Mouse (Mus musculus) heart, embryonic 13.5 days (tissue): Measurements from ENCODE around the gene Gpr146. TPM values are rescaled to one million over a fixed set of nuclear protein-coding genes. Genes with fewer than 3 reads are reported as not detected.
A peak's percentile ranks its signal among the peaks of the same experiment; 100 is the strongest.

Source experiments
- ATAC-seq: fragments of 200-750 bp; cut with Nextera tagmentation; 2 replicates; pipeline ENCODE4 v1.8.0; 2017; ENCODE audit warnings: moderate TSS enrichment; ENCODE audit not compliant: insufficient number of reproducible peaks, low FRiP score, low TSS enrichment; ENCODE audit errors: extremely low read depth
- H3K27ac ChIP-seq: fragments of 300-500 bp; sonication (generic); replicated peaks from 2 replicates; pipeline ENCODE4 v1.5.1; 2015; ENCODE audit warnings: moderate library complexity, mild to moderate bottlenecking, inconsistent platforms
- H3K27me3 ChIP-seq: fragments of 300-500 bp; sonication (generic); replicated peaks from 2 replicates; pipeline ENCODE4 v1.6.1; 2015; ENCODE audit warnings: mild to moderate bottlenecking, inconsistent platforms
- H3K36me3 ChIP-seq: fragments of 300-500 bp; sonication (generic); 2 replicates; pipeline ENCODE4 v1.6.1; 2015; ENCODE audit warnings: mild to moderate bottlenecking, inconsistent platforms
- H3K4me1 ChIP-seq: fragments of 300-500 bp; sonication (generic); 2 replicates; pipeline ENCODE4 v1.6.1; 2015; ENCODE audit warnings: inconsistent platforms
- H3K4me2 ChIP-seq: fragments of 300-500 bp; sonication (generic); 2 replicates; pipeline ENCODE4 v1.6.1; 2015; ENCODE audit warnings: inconsistent platforms, mild to moderate bottlenecking, moderate library complexity
- H3K4me3 ChIP-seq: fragments of 300-500 bp; sonication (generic); 2 replicates; pipeline ENCODE4 v1.5.1; 2015; ENCODE audit warnings: moderate library complexity, mild to moderate bottlenecking, inconsistent platforms
- H3K9ac ChIP-seq: fragments of 300-500 bp; sonication (generic); 2 replicates; pipeline ENCODE4 v1.6.1; 2015; ENCODE audit warnings: inconsistent platforms, mild to moderate bottlenecking, moderate library complexity
- H3K9me3 ChIP-seq: fragments of 300-500 bp; sonication (generic); 2 replicates; pipeline ENCODE4 v1.6.1; 2016; ENCODE audit warnings: inconsistent platforms
- WGBS: fragments of 180-500 bp; shearing (Covaris S2); methylation state at CpG from one replicate; pipeline ENCODE4 v1.1.7; 2015; ENCODE audit warnings: mixed read lengths; 5-methylcytosine and 5-hydroxymethylcytosine counted together
- polyA plus RNA-seq: library from polyadenylated mRNA; unstranded; fragments of >200 nt; fragmentation: Nextera tagmentation; extraction: Ambion mirVana; gene quantifications from 2 replicates; pipeline ENCODE4 v1.2.1, GENCODE M21; 2015

Gpr146 gene
- polyA plus RNA-seq, 1 experiment from 2014 or later: 7.0 TPM

- ATAC-seq: no peak
- no peaks in the 10 kb centered on the region for H3K9me3 ChIP-seq
- H3K9ac ChIP-seq: 0 out of 2 replicates have a peak within 1 kb of the TSS, but pooled peaks have one; percentile 50
- H3K27me3 ChIP-seq: peaks cover 15% of the 10 kb centered on the region; the same call in 1 of the 2 replicates
- H3K4me1 ChIP-seq: peaks cover 43% of the 10 kb centered on the region
- WGBS: 68% methylated on average over 6 of the region's 6 CpGs
- no peak within 1 kb of the TSS for H3K4me2 ChIP-seq
- H3K4me3 ChIP-seq: no peak within 1 kb of the TSS
- no peaks in the 10 kb centered on the region for H3K36me3 ChIP-seq
- 0 out of 2 replicates have a peak within 1 kb of the TSS, but pooled peaks have one; percentile 15 for H3K27ac ChIP-seq
Observed at GRCm38 (mm10) chr5:139404801-139405401, 27.4 kb downstream of the Gpr146 start, which contains the start of gene C130050O18Rik. C130050O18Rik (plus strand) TSS chr5:139405280.

- no peaks in the 10 kb centered on the region for H3K9me3 ChIP-seq
- H3K4me2 ChIP-seq: no peak overlapping the region
- H3K27me3 ChIP-seq: peaks cover 15% of the 10 kb centered on the region; the same call in 1 of the 2 replicates
- H3K27ac ChIP-seq: 0 out of 2 replicates have a peak overlapping the region, but pooled peaks have one; percentile 15
- H3K9ac ChIP-seq: 0 out of 2 replicates have a peak overlapping the region, but pooled peaks have one; percentile 50
- peaks cover 49% of the 10 kb centered on the region for H3K4me1 ChIP-seq
- ATAC-seq: no peak
- WGBS: 67% methylated on average over 7 of the region's 7 CpGs
- no peak overlapping the region for H3K4me3 ChIP-seq
- no peaks in the 10 kb centered on the region for H3K36me3 ChIP-seq
Observed at GRCm38 (mm10) chr5:139405478-139405877, 28.0 kb downstream of the Gpr146 start.

- 54% methylated on average over 3 of the region's 3 CpGs for WGBS
- H3K9me3 ChIP-seq: no peaks in the 10 kb centered on the region
- no peak overlapping the region for H3K9ac ChIP-seq
- H3K4me1 ChIP-seq: peaks cover 50% of the 10 kb centered on the region
- no peak for ATAC-seq
- H3K36me3 ChIP-seq: no peaks in the 10 kb centered on the region
- no peak overlapping the region for H3K27ac ChIP-seq
- no peak overlapping the region for H3K4me3 ChIP-seq
- peaks cover 18% of the 10 kb centered on the region; the same call in 1 of the 2 replicates for H3K27me3 ChIP-seq
- H3K4me2 ChIP-seq: no peak overlapping the region
Observed at GRCm38 (mm10) chr5:139405953-139406352, 28.5 kb downstream of the Gpr146 start.

DNA sequence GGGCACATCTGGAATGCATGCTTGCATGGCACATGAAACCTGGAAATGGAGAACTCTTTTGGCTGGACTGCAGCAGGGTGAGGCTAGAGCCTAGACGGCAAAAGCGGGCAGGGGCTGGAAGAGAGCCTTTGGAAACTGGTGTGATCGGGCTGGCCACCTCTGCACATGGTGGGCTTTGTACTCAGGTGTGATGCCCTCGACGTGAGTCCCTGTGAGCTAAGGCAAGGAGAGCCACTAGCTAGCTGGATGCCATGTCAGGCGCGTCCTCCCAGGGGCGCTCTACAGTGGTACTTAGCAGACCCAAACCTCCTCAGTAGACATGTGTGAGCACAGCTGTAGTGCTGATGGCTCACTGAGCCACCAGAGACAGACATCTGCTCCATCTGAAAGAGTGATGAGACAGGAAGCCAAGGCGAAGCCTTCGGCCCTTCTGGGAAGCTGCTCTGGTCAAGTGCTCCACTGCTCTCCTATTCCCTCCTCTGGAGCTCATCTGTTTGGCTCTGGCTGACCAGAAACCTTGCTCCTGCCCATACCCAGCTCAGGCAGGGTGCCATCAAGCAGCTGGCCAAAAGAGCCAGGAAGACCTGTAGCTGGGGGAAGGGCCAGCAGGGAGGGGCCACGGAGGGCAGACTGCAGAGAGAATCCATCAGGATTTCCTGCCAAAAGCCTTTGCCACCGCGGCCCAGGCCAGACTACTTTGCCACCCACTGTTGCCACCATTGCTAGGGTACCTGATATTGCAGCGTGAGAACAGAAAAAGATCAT, 29.8 kb downstream of the Gpr146 start:
- 83% methylated on average over 14 of the region's 14 CpGs for WGBS
- H3K36me3 ChIP-seq: no peaks in the 10 kb centered on the region

DNA sequence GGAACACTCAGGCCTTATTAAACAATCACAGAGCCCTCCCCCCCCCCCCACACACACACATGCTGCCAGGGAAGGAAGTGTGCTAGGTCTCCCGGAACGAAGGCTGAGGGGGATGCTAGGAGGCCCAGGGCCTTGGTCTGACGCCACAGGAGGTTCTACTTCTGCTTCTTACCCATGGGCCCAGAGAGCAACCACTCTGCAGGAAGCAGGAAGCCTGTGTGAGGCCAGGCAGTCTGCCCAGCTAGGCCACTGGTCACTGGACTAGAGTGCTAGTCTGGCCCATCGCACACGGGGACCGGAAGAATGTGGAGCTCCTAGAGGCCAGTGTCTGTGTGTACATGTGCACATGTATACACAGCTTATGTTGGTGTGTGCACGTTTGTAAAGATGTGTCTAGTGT, 31.0 kb downstream of the Gpr146 start:
- Histone ChIP-seq H3K4me1 (peaks cover 50% of the 10 kb centered on the region), H3K4me2 (no peak overlapping the region), H3K27me3 (peaks cover 41% of the 10 kb centered on the region), H3K27ac (peak overlapping the region; percentile 6; the same call in 1 of the 2 replicates), H3K9ac (no peak overlapping the region), H3K9me3 (no peaks in the 10 kb centered on the region), H3K36me3 (no peaks in the 10 kb centered on the region), H3K4me3 (no peak overlapping the region)
- 79% methylated on average over 7 of the region's 7 CpGs for WGBS
- ATAC-seq: no peak

More for the DNA sequence above, 29.8 kb downstream of the Gpr146 start:
- Histone ChIP-seq H3K9me3 (no peaks in the 10 kb centered on the region), H3K27me3 (peaks cover 29% of the 10 kb centered on the region), H3K4me1 (peaks cover 50% of the 10 kb centered on the region), H3K27ac (no peak overlapping the region), H3K4me3 (no peak overlapping the region), H3K9ac (no peak overlapping the region), H3K4me2 (no peak overlapping the region)
- no peak for ATAC-seq

GRCm38 (mm10) chr5:139409412-139409811, 31.9 kb downstream of the Gpr146 start:
- Histone ChIP-seq H3K36me3 (peaks cover 3% of the 10 kb centered on the region; the same call in 1 of the 2 replicates), H3K4me3 (no peak overlapping the region), H3K9ac (no peak overlapping the region), H3K27ac (peak overlapping the region; percentile 64), H3K27me3 (peaks cover 47% of the 10 kb centered on the region), H3K4me1 (peaks cover 50% of the 10 kb centered on the region), H3K4me2 (no peak overlapping the region), H3K9me3 (no peaks in the 10 kb centered on the region)
- WGBS: 47% methylated on average over 12 of the region's 12 CpGs
- ATAC-seq: peak; percentile 48

DNA sequence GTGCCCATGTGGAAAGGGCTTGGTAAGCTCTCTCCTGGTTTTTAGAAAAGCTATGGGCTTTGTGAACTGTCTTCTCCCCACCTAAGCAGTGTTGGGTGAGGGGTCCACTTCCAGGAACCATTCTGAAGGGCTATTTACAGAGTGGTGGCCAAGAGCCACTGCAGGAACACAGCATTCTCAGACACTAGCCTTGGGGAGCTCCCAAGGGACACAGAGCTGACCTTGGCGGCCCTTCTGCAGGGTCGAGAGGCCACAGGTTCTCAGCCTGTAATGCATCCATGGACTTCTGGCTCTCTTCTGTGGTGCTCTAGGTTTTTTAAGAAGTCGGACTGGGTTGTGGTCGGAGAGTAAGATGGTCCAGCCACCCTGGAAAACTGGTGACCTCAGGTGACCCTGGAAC, 32.6 kb downstream of the Gpr146 start:
- Histone ChIP-seq H3K9ac (no peak overlapping the region), H3K4me3 (no peak overlapping the region), H3K27me3 (peaks cover 54% of the 10 kb centered on the region), H3K27ac (peak overlapping the region; percentile 64; the same call in 1 of the 2 replicates), H3K36me3 (peaks cover 7% of the 10 kb centered on the region; the same call in 1 of the 2 replicates), H3K4me2 (no peak overlapping the region), H3K9me3 (no peaks in the 10 kb centered on the region), H3K4me1 (peaks cover 44% of the 10 kb centered on the region)
- WGBS: 88% methylated on average over 4 of the region's 4 CpGs
- no peak for ATAC-seq

GRCm38 (mm10) chr5:139411117-139411516, 33.6 kb downstream of the Gpr146 start:
- WGBS: 88% methylated on average over 6 of the region's 6 CpGs
- H3K27me3 ChIP-seq: peaks cover 64% of the 10 kb centered on the region

DNA sequence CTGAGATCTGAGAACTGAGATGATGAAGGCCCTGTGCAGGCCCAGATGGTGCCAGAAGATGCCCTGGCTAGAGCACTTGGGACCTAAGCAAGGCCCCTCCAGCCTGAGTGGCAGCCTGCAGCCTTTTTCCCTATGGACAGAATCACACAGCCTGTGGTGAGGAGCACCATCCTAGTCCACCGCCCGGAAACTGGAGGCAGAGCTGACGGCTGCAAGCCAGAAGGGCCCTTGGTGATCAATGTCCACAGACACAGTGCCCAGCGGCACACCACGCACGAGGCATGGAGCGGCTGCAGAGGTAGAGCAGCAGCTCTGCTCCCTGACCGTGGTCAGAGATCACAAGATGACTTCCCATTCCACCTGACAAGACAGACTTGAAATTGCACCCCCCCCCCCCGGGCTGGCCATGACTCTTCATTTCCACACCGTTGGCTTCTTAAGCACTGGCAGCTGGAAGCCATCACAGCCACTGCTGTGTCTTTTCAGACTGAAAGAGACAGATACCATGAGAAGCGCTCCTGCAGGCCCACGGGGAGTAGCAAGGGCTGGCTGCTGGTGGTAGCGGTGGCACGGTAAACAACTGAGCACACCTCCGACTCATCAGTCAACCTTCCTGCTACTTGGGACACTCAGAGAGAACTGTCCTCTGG, 34.3 kb downstream of the Gpr146 start:
- 64% methylated on average over 15 of the region's 15 CpGs for WGBS
- Histone ChIP-seq H3K27me3 (peaks cover 71% of the 10 kb centered on the region), H3K9me3 (no peaks in the 10 kb centered on the region; the same call in 1 of the 2 replicates), H3K4me3 (no peak overlapping the region), H3K36me3 (peaks cover 7% of the 10 kb centered on the region; the same call in 1 of the 2 replicates), H3K9ac (no peak overlapping the region), H3K4me2 (no peak overlapping the region), H3K27ac (no peak overlapping the region), H3K4me1 (peaks cover 30% of the 10 kb centered on the region)
- ATAC-seq: no peak

More at GRCm38 (mm10) chr5:139411117-139411516, 33.6 kb downstream of the Gpr146 start:
- no peak for ATAC-seq
- Histone ChIP-seq H3K4me1 (peaks cover 33% of the 10 kb centered on the region), H3K4me2 (no peak overlapping the region), H3K9ac (no peak overlapping the region), H3K27ac (no peak overlapping the region), H3K9me3 (no peaks in the 10 kb centered on the region), H3K4me3 (no peak overlapping the region), H3K36me3 (peaks cover 7% of the 10 kb centered on the region; the same call in 1 of the 2 replicates)

DNA sequence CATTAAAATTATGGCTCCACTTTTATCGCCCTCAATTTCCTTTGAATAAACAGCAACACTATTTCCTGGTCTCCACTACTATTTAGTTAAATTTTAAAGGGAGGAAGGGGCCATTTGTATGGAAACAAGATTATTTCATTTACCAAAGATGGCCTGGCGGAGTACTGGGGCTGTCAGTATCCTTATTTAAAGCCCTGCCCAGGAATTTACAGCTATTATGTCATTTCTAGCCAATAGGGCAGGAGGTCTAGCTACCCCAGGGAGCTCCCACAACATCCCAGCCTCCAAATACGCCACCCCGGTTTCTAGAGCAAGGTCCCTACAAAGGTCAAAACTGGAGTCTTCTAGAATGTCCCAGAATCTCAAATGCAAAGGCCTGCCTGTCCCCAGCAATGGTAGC, 36.0 kb downstream of the Gpr146 start:
- Histone ChIP-seq H3K9me3 (no peaks in the 10 kb centered on the region; the same call in 1 of the 2 replicates), H3K27me3 (peaks cover 65% of the 10 kb centered on the region), H3K36me3 (peaks cover 7% of the 10 kb centered on the region; the same call in 1 of the 2 replicates), H3K4me2 (no peak overlapping the region), H3K27ac (no peak overlapping the region), H3K4me3 (no peak overlapping the region), H3K4me1 (peaks cover 31% of the 10 kb centered on the region), H3K9ac (no peak overlapping the region)
- no peak for ATAC-seq
- 86% methylated on average over 4 of the region's 4 CpGs for WGBS

DNA sequence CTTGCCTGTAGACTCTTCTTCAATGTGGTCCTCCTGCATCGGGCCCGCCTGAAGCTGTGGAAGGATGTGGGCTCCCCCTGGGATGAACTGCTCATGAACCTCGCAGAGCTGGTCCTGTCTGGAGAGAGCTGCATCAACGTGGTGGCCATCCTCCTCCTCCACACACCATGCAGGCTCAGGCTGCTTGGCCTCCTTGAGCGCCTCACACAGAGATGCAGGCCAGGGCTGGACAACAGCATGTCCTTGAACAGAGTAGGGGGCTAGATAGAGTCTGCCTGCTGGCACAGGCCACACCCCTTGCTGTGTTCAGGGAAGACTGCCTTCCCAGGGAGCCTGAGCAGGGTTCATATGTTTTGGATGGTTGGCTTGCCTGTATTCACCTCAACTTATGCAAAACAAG, 37.5 kb downstream of the Gpr146 start:
- Histone ChIP-seq H3K4me1 (peaks cover 27% of the 10 kb centered on the region), H3K27me3 (peaks cover 72% of the 10 kb centered on the region), H3K27ac (no peak overlapping the region), H3K4me3 (no peak overlapping the region), H3K4me2 (no peak overlapping the region), H3K9me3 (no peaks in the 10 kb centered on the region; the same call in 1 of the 2 replicates), H3K36me3 (peaks cover 7% of the 10 kb centered on the region; the same call in 1 of the 2 replicates), H3K9ac (no peak overlapping the region)
- no peak for ATAC-seq
- 84% methylated on average over 5 of the region's 5 CpGs for WGBS
